Mouse (Mus musculus) kidney, embryonic 14.5 days (tissue): ENCODE data around the gene Tbx20. TPM values are rescaled to one million over a fixed set of nuclear protein-coding genes. Genes with fewer than 3 reads are reported as not detected.

Source experiments
- ATAC-seq: fragments of 200-750 bp; cut with Nextera tagmentation; 2 replicates; pipeline ENCODE4 v1.8.0; 2017; ENCODE audit warnings: moderate number of reproducible peaks, mild to moderate bottlenecking, moderate TSS enrichment, moderate library complexity; ENCODE audit not compliant: low FRiP score, low TSS enrichment
- H3K27ac ChIP-seq: fragments of 300-500 bp; sonication (generic); 2 replicates; pipeline ENCODE4 v1.5.1; 2014; ENCODE audit warnings: low read depth, mild to moderate bottlenecking, low read length, moderate library complexity, mixed read lengths
- H3K27me3 ChIP-seq: fragments of 300-500 bp; sonication (generic); 2 replicates; pipeline ENCODE4 v1.6.1; 2014; ENCODE audit warnings: mild to moderate bottlenecking, low read length; ENCODE audit not compliant: control insufficient read depth, insufficient read depth
- H3K36me3 ChIP-seq: fragments of 300-500 bp; sonication (generic); 2 replicates; pipeline ENCODE4 v1.6.1; 2014; ENCODE audit warnings: low read length, mixed read lengths; ENCODE audit not compliant: control insufficient read depth, insufficient read depth
- H3K4me1 ChIP-seq: fragments of 300-500 bp; sonication (generic); 2 replicates; pipeline ENCODE4 v1.6.1; 2014; ENCODE audit warnings: low read length, mixed read lengths; ENCODE audit not compliant: control insufficient read depth, insufficient read depth
- H3K4me2 ChIP-seq: fragments of 300-500 bp; sonication (generic); replicated peaks from 2 replicates; pipeline ENCODE4 v1.6.1; 2014; ENCODE audit warnings: low read depth, mild to moderate bottlenecking, low read length
- H3K4me3 ChIP-seq: fragments of 300-500 bp; sonication (generic); 2 replicates; pipeline ENCODE4 v1.5.1; 2014; ENCODE audit warnings: mild to moderate bottlenecking, low read length
- H3K9ac ChIP-seq: fragments of 300-500 bp; sonication (generic); 2 replicates; pipeline ENCODE4 v1.6.1; 2014; ENCODE audit warnings: low read depth, mild to moderate bottlenecking, low read length, moderate library complexity
- H3K9me3 ChIP-seq: fragments of 300-500 bp; sonication (generic); 2 replicates; pipeline ENCODE4 v1.6.1; 2016; ENCODE audit warnings: low read length; ENCODE audit not compliant: control insufficient read depth
- WGBS: fragments of 180-500 bp; shearing (Covaris S2); extraction: QIAGEN DNeasy Blood & Tissue Kit; methylation state at CpG from one replicate; pipeline ENCODE4 v1.1.7; 2014; 5-methylcytosine and 5-hydroxymethylcytosine counted together
- polyA plus RNA-seq: library from polyadenylated mRNA; unstranded; fragments of >200 nt; fragmentation: Nextera tagmentation; extraction: Ambion mirVana; gene quantifications from 2 replicates; pipeline ENCODE4 v1.2.1, GENCODE M21; 2014

The Tbx20 gene
- polyA plus RNA-seq, 1 experiment from 2014 or later = not detected

DNA sequence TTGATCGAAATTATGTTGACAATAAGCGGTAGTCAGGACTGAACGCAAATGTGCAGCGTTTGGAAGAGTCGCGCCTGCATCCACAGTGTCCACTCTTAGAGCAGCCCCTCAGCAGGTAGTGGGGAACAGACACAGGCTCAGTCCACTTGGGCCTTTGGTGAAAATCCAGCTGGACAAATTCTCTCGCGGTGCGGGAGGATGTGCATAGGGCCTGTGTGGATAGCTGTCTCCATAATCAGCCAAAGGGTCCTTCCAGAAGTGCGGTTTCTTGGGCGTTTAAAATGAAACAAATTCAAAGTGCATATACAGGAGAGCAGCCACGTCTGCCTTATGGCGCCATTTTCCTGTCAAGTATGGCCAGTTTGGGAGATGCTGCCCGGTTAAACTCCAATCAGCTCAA is 4.5 kb upstream of the Tbx20 start:
- Histone ChIP-seq H3K27ac (no peak overlapping the region), H3K9me3 (no peaks in the 10 kb centered on the region), H3K9ac (no peak overlapping the region), H3K36me3 (no peaks in the 10 kb centered on the region), H3K4me3 (no peak overlapping the region), H3K4me1 (no peaks in the 10 kb centered on the region), H3K4me2 (no peak overlapping the region), H3K27me3 (peaks cover 93% of the 10 kb centered on the region)
- no peak for ATAC-seq
- WGBS = 2% methylated on average over 14 of the region's 14 CpGs

- no peak overlapping the region for H3K4me3 ChIP-seq
- no peak overlapping the region for H3K4me2 ChIP-seq
- no peak for ATAC-seq
- no peak overlapping the region for H3K9ac ChIP-seq
- H3K27ac ChIP-seq = no peak overlapping the region
- H3K9me3 ChIP-seq = no peaks in the 10 kb centered on the region
- no peaks in the 10 kb centered on the region for H3K36me3 ChIP-seq
- peaks cover 97% of the 10 kb centered on the region for H3K27me3 ChIP-seq
- no peaks in the 10 kb centered on the region for H3K4me1 ChIP-seq
- WGBS = 0% methylated on average over 14 of the region's 14 CpGs
These were observed 3.9 kb upstream of the Tbx20 start for GRCm38 (mm10) chr9:24777961-24778360.

- no peak for ATAC-seq
- Histone ChIP-seq H3K27me3 (peaks cover 97% of the 10 kb centered on the region), H3K4me1 (no peaks in the 10 kb centered on the region), H3K4me3 (no peak overlapping the region), H3K9me3 (no peaks in the 10 kb centered on the region), H3K9ac (no peak overlapping the region), H3K36me3 (no peaks in the 10 kb centered on the region), H3K27ac (no peak overlapping the region), H3K4me2 (no peak overlapping the region)
- 1% methylated on average over 37 of the region's 37 CpGs for WGBS
These were observed 3.2 kb upstream of the Tbx20 start for GRCm38 (mm10) chr9:24777176-24777895.

DNA sequence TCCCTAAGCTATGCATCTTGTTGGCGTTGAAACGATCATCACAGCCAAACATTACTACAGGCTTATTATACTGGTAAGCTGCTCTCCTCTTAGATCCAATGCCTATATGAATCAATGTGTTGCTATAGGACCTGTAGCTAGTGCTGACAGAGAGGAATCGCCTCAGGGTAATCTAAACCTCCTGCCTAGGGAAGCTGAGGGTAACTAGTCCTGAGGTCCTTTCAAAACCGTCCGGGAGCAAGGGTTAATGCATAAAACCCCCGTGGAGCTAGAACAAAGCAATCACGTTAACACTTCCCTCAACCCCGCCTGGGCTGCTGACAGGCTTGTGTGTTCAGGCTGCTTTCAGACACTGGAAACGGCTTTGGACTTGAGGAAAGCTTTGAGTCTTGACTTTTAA is 2.4 kb upstream of the Tbx20 start:
- H3K9ac ChIP-seq = no peak overlapping the region
- H3K9me3 ChIP-seq = no peaks in the 10 kb centered on the region
- no peaks in the 10 kb centered on the region for H3K4me1 ChIP-seq
- 3% methylated on average over 9 of the region's 9 CpGs for WGBS
- H3K4me3 ChIP-seq = no peak overlapping the region
- H3K27ac ChIP-seq = no peak overlapping the region
- no peak for ATAC-seq
- H3K36me3 ChIP-seq = no peaks in the 10 kb centered on the region
- no peak overlapping the region for H3K4me2 ChIP-seq
- peaks cover 97% of the 10 kb centered on the region for H3K27me3 ChIP-seq

- Histone ChIP-seq H3K9me3 (no peaks in the 10 kb centered on the region), H3K36me3 (no peaks in the 10 kb centered on the region), H3K4me1 (0 out of 2 replicates have a peak, but pooled peaks cover under 1% of the 10 kb centered on the region), H3K4me2 (no peak overlapping the region), H3K9ac (no peak overlapping the region), H3K27ac (no peak overlapping the region), H3K27me3 (peaks cover 97% of the 10 kb centered on the region), H3K4me3 (no peak overlapping the region)
- 5% methylated on average over 1 of the region's 1 CpGs for WGBS
- ATAC-seq = no peak
These were observed 1.5 kb upstream of the Tbx20 start for GRCm38 (mm10) chr9:24775567-24775966.

DNA sequence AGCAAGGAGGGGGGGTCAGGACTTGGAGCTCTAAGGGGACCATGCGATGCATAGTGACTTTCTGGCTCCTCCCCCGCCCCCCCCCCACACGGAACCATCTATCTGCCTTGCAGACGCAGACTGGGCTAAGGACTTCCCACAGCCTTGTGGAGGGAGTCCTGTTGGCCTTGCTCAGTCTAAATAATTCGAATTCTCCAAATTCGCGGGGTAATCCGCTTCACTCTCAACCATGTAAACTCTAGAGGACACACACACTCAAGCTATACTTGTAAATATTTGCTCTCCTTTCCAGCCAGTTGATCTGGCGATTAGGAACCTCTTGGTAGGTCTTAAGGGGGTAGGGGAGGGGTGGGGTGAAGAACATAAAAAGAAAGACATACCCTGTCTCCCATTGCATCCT is 898 bp upstream of the Tbx20 start:
- ATAC-seq = no peak
- peaks cover 97% of the 10 kb centered on the region for H3K27me3 ChIP-seq
- H3K4me1 ChIP-seq = peaks cover 5% of the 10 kb centered on the region; the same call in 1 of the 2 replicates
- H3K27ac ChIP-seq = no peak overlapping the region
- no peaks in the 10 kb centered on the region for H3K9me3 ChIP-seq
- no peaks in the 10 kb centered on the region for H3K36me3 ChIP-seq
- WGBS = 2% methylated on average over 9 of the region's 9 CpGs
- no peak overlapping the region for H3K9ac ChIP-seq
- H3K4me2 ChIP-seq = no peak overlapping the region
- no peak overlapping the region for H3K4me3 ChIP-seq

- WGBS = 0% methylated on average over 19 of the region's 19 CpGs
- 0 out of 2 replicates have a peak overlapping the region, but pooled peaks have one; percentile 28 for H3K9ac ChIP-seq
- no peak overlapping the region for H3K27ac ChIP-seq
- peaks cover 5% of the 10 kb centered on the region; the same call in 1 of the 2 replicates for H3K4me1 ChIP-seq
- H3K27me3 ChIP-seq = peaks cover 95% of the 10 kb centered on the region
- H3K36me3 ChIP-seq = no peaks in the 10 kb centered on the region
- H3K9me3 ChIP-seq = no peaks in the 10 kb centered on the region
- peak overlapping the region; percentile 30 for H3K4me3 ChIP-seq
- H3K4me2 ChIP-seq = peak overlapping the region; percentile 40
- peak; percentile 29; the same call in 1 of the 2 replicates for ATAC-seq
These were observed 434 bp downstream of the Tbx20 start for GRCm38 (mm10) chr9:24773669-24774068.

DNA sequence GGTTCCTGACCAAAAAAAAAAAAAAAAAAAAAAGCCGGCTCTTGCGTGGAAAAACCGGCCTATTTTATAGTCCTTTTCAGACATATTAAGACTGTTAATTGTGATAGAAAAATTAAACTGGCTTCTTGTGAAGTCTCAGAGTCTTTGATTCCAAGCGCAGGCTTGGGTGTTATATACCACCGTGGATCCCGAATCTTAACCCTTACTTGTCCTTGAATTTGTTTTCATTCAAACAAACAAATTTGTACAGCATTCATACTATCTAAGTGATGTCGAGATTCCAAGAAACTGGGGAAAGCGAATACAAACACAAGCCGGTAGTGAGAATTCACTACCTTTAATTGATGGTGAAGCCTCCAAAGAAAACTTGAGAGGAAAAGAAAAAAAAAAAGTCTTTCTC is 932 bp downstream of the Tbx20 start:
- H3K4me2 ChIP-seq = no peak overlapping the region
- H3K4me3 ChIP-seq = no peak overlapping the region

GRCm38 (mm10) chr9:24772431-24773120 is 1.5 kb downstream of the Tbx20 start:
- Histone ChIP-seq H3K27ac (no peak overlapping the region), H3K27me3 (peaks cover 95% of the 10 kb centered on the region), H3K36me3 (no peaks in the 10 kb centered on the region), H3K9me3 (no peaks in the 10 kb centered on the region), H3K4me3 (no peak overlapping the region), H3K9ac (no peak overlapping the region), H3K4me1 (peaks cover 5% of the 10 kb centered on the region; the same call in 1 of the 2 replicates), H3K4me2 (no peak overlapping the region)
- 4% methylated on average over 9 of the region's 9 CpGs for WGBS
- ATAC-seq = no peak

More for the DNA sequence above, 932 bp downstream of the Tbx20 start:
- no peak for ATAC-seq
- H3K36me3 ChIP-seq = no peaks in the 10 kb centered on the region
- H3K27me3 ChIP-seq = peaks cover 95% of the 10 kb centered on the region
- peaks cover 5% of the 10 kb centered on the region; the same call in 1 of the 2 replicates for H3K4me1 ChIP-seq
- WGBS = 1% methylated on average over 9 of the region's 9 CpGs
- H3K9me3 ChIP-seq = no peaks in the 10 kb centered on the region
- no peak overlapping the region for H3K27ac ChIP-seq
- no peak overlapping the region for H3K9ac ChIP-seq
